Mouse (Mus musculus) lung, embryonic 15.5 days (tissue): ENCODE results near the gene Golga5. TPM values are rescaled to one million over a fixed set of nuclear protein-coding genes. Genes with fewer than 3 reads are reported as not detected.

Source experiments
- polyA plus RNA-seq: library from polyadenylated mRNA; unstranded; fragments of >200 nt; fragmentation: Nextera tagmentation; extraction: Ambion mirVana; gene quantifications from 2 replicates; pipeline ENCODE4 v1.2.1, GENCODE M21; 2015

Golga5 gene
- polyA plus RNA-seq, 1 experiment from 2014 or later = 33.6 TPM

Other genes starting within 250 kb of the Golga5 start
- gene Rin3, start 186.1 kb upstream of the Golga5 start, polyA plus RNA-seq = 12.7 and 14.2 TPM in 2 replicates
- gene Lgmn, start 29.3 kb upstream of the Golga5 start, polyA plus RNA-seq = 115 and 127 TPM in 2 replicates
- 1.6 and 2.5 TPM in 2 replicates for gene Chga, start 85.8 kb downstream of the Golga5 start, polyA plus RNA-seq
- 8.0 and 9.6 TPM in 2 replicates for gene Itpk1, start 235.8 kb downstream of the Golga5 start, polyA plus RNA-seq